Mouse (Mus musculus): ENCODE data around the gene Arhgef15. TPM values are rescaled to one million over a fixed set of nuclear protein-coding genes. Genes with fewer than 3 reads are reported as not detected.
"Not testable (repeated sequence)": the region's sequence is repeated elsewhere in the genome, so short reads cannot be mapped to it uniquely, and the experiment has no call there.

Gene Arhgef15
- polyA plus RNA-seq (2015; fragmentation: Nextera tagmentation; extraction: Ambion mirVana), result 5.9 and 6.8 TPM in 2 replicates

DNA sequence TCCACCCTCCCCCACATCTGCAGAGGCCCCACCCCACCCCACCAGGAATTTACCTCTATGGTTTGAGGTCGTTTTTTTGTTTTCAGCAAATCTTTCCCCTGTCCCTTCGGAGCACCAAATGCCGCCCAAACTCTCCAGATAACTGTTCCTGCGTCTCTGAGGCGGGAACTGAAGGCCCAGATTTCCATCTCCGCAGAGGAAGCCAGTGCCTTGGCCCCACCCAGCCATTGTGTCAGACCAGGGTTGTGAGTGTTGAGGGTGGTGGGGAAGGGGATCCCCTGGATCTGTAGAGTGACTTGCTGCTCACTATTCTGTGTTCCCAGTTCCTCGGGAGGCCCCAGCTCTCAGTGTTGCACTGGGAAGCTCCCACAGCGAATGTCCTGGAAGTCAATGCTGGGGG lies at the start of gene Arhgef15:
Arhgef15 (minus strand) TSS at position 173 of the 400 bp plus-strand sequence.
- no peak for ATAC-seq
- Histone ChIP-seq H3K9ac (no peak within 1 kb of the TSS), H3K9me3 (replicated peaks) (no peaks in the 10 kb centered on the region), H3K27me3 (peaks cover 48% of the 10 kb centered on the region), H3K36me3 (ENCODE audit: poor library complexity, severe bottlenecking) (no peaks in the 10 kb centered on the region), H3K4me2 (no peak within 1 kb of the TSS), H3K27ac (peak within 1 kb of the TSS; percentile 14; the same call in 1 of the 2 replicates), H3K4me1 (peaks cover 16% of the 10 kb centered on the region), H3K4me3 (no peak within 1 kb of the TSS)
- 45% methylated on average over 8 of the region's 8 CpGs for WGBS

GRCm38 (mm10) chr11:69006575-69006974 lies 49.3 kb upstream of the Arhgef15 start:
- not testable (repeated sequence) for H3K27me3 ChIP-seq; H3K4me2 ChIP-seq; H3K9ac ChIP-seq; H3K27ac ChIP-seq; H3K4me3 ChIP-seq; ATAC-seq; H3K9me3 ChIP-seq (replicated peaks)
- H3K36me3 ChIP-seq (ENCODE audit: poor library complexity, severe bottlenecking), result peaks cover 20% of the 10 kb centered on the region
- H3K4me1 ChIP-seq, result peaks cover 19% of the 10 kb centered on the region

- peaks cover 34% of the 10 kb centered on the region for H3K36me3 ChIP-seq (ENCODE audit: poor library complexity, severe bottlenecking)
- no peak for ATAC-seq
- no peak overlapping the region for H3K4me3 ChIP-seq
- peaks cover 12% of the 10 kb centered on the region for H3K4me1 ChIP-seq
- 0 out of 2 replicates have a peak overlapping the region, but pooled peaks have one; percentile 16 for H3K9ac ChIP-seq
- no peak overlapping the region for H3K27ac ChIP-seq
- 88% methylated on average over 7 of the region's 7 CpGs for WGBS
- no peaks in the 10 kb centered on the region for H3K27me3 ChIP-seq
- H3K9me3 ChIP-seq (replicated peaks), result no peaks in the 10 kb centered on the region
- no peak overlapping the region for H3K4me2 ChIP-seq
Measured at GRCm38 (mm10) chr11:69005193-69005592, 47.9 kb upstream of the Arhgef15 start.

DNA sequence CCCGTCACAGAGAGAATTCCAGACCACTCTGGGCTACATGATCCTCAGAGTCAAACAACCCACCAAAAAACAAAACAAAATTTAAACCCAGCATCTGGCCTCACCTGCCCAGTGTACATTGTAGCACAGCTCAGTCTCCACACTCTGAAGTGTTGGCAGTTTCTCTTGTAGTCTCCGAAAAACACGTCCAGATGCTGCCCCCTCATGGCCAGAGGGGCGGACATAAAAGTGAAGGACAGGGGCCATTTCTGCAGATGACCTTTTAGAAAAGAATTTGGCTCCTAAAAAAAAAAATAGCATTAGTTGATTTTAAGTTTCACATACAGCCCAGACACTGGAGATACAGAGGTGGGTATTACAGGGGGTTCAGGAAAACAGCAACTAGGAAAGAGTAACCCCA lies 46.3 kb upstream of the Arhgef15 start:
- H3K4me3 ChIP-seq, result no peak overlapping the region

DNA sequence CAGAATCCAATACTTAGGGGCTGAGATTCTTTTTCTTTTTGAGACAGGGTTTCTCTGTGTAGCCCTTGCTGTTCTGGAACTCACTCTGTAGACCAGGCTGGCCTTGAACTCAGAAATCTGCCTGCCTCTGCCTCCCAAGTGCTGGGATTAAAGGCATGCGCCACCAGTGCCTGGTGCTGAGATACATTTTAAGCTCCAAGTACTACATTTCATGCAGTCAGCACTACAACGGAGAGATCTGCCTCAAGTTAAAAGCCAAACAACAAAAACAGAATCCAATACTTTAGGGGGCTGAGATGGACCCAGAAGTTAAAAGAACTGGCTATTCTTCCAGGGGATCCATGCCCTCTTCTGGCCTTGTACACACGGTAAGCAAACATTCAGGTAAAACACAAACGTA lies 45.5 kb upstream of the Arhgef15 start:
- H3K4me2 ChIP-seq; H3K9ac ChIP-seq; ATAC-seq; H3K27ac ChIP-seq; H3K4me3 ChIP-seq; H3K4me1 ChIP-seq; H3K9me3 ChIP-seq (replicated peaks); H3K27me3 ChIP-seq: not testable (repeated sequence)
- 95% methylated on average over 4 of the region's 4 CpGs for WGBS
- peaks cover 58% of the 10 kb centered on the region for H3K36me3 ChIP-seq (ENCODE audit: poor library complexity, severe bottlenecking)

More for the DNA sequence above, 46.3 kb upstream of the Arhgef15 start:
- H3K27me3 ChIP-seq, result no peaks in the 10 kb centered on the region
- ATAC-seq, result no peak
- no peak overlapping the region for H3K9ac ChIP-seq
- WGBS, result 65% methylated on average over 4 of the region's 4 CpGs
- H3K9me3 ChIP-seq (replicated peaks), result no peaks in the 10 kb centered on the region
- peaks cover 12% of the 10 kb centered on the region for H3K4me1 ChIP-seq
- H3K36me3 ChIP-seq (ENCODE audit: poor library complexity, severe bottlenecking), result peaks cover 50% of the 10 kb centered on the region
- no peak overlapping the region for H3K4me2 ChIP-seq
- H3K27ac ChIP-seq, result no peak overlapping the region

GRCm38 (mm10) chr11:68997080-68997479 lies 39.8 kb upstream of the Arhgef15 start:
- Histone ChIP-seq H3K27ac (no peak overlapping the region), H3K4me2 (no peak overlapping the region), H3K9me3 (replicated peaks) (no peaks in the 10 kb centered on the region), H3K4me1 (no peaks in the 10 kb centered on the region), H3K36me3 (ENCODE audit: poor library complexity, severe bottlenecking) (peaks cover 98% of the 10 kb centered on the region), H3K9ac (no peak overlapping the region), H3K4me3 (no peak overlapping the region), H3K27me3 (no peaks in the 10 kb centered on the region)
- WGBS, result 94% methylated on average over 4 of the region's 4 CpGs
- no peak for ATAC-seq

DNA sequence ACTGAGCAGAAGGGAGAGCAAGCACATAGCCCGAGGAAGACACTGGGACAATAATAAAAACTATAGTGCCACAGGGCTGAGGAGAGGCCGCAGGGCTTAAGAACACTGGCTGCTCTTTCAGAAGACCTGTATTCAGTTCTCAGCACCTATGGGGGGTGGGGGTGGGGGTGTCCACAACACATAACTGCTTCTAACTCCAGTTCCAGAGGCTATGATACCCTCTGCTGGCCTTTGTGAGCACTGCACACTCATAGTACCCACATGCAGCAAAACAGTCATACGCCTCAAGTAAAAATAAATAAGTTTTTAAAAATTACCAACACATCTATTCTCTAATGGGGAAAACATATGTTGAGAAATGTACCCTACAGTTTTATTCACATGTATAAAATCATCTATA lies 37.1 kb upstream of the Arhgef15 start:
- Histone ChIP-seq H3K4me1 (no peaks in the 10 kb centered on the region), H3K9me3 (replicated peaks) (no peaks in the 10 kb centered on the region), H3K27ac (no peak overlapping the region), H3K9ac (no peak overlapping the region), H3K4me3 (no peak overlapping the region), H3K4me2 (no peak overlapping the region), H3K36me3 (ENCODE audit: poor library complexity, severe bottlenecking) (peaks cover 98% of the 10 kb centered on the region), H3K27me3 (no peaks in the 10 kb centered on the region)
- no peak for ATAC-seq
- 94% methylated on average over 3 of the region's 3 CpGs for WGBS

GRCm38 (mm10) chr11:68993122-68993521 lies 35.8 kb upstream of the Arhgef15 start:
- ATAC-seq, result no peak
- H3K4me2 ChIP-seq, result no peak overlapping the region
- H3K4me3 ChIP-seq, result no peak overlapping the region
- 91% methylated on average over 7 of the region's 7 CpGs for WGBS
- H3K9ac ChIP-seq, result no peak overlapping the region
- H3K4me1 ChIP-seq, result no peaks in the 10 kb centered on the region
- no peak overlapping the region for H3K27ac ChIP-seq
- H3K27me3 ChIP-seq, result no peaks in the 10 kb centered on the region
- H3K36me3 ChIP-seq (ENCODE audit: poor library complexity, severe bottlenecking), result peaks cover 98% of the 10 kb centered on the region
- H3K9me3 ChIP-seq (replicated peaks), result no peaks in the 10 kb centered on the region

DNA sequence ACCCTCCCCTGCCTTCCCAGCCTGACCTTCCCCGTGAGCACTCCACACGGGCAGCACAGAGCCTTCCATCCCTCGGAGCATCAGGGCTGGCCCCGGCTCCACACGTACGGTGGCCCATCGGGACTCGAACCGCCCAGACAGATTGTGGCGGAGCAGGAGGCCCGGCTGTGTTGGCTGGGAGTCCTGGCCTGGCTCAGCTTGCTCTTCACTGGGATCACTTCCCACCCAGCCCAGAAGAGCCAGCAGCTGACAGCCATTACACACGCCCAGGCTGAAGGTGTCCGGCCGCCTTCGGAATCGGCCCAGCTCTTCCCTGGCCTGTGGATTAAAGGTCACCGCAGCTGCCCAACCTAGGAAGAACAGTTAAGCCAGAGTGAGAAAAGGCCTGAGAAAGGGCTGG lies 31.1 kb upstream of the Arhgef15 start:
- Histone ChIP-seq H3K36me3 (ENCODE audit: poor library complexity, severe bottlenecking) (peaks cover 72% of the 10 kb centered on the region), H3K4me1 (no peaks in the 10 kb centered on the region), H3K9me3 (replicated peaks) (no peaks in the 10 kb centered on the region), H3K9ac (no peak overlapping the region), H3K27ac (no peak overlapping the region), H3K4me3 (no peak overlapping the region), H3K27me3 (no peaks in the 10 kb centered on the region), H3K4me2 (no peak overlapping the region)
- no peak for ATAC-seq
- 96% methylated on average over 17 of the region's 17 CpGs for WGBS

DNA sequence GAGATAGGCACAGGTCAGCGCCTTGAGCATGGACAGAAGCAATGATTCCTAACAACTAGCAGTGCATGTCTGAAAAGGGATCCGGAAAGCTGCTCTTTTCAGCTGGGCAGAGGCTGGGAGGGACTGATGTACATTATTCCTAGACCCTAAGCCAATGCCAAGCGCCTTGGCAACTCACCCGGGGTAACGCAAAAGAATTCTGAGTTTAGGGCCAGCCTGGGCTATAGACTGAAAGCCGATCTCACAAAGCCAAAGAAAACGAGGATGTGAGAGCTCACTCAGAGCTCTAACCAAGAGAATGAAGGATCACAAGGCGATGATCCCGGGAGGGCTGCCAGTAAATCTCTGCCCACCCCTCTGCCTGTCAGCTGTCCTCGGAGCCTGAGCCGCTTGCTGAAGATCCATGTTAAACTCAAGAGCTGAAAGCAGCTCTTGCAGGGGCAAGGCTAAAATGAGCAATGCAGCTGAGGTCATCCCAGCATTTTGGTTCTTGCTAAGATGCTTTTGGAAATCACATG lies 30.1 kb upstream of the Arhgef15 start:
- Histone ChIP-seq H3K4me2 (no peak overlapping the region), H3K27me3 (no peaks in the 10 kb centered on the region), H3K27ac (no peak overlapping the region), H3K9ac (no peak overlapping the region), H3K36me3 (ENCODE audit: poor library complexity, severe bottlenecking) (peaks cover 63% of the 10 kb centered on the region), H3K4me3 (no peak overlapping the region), H3K9me3 (replicated peaks) (no peaks in the 10 kb centered on the region), H3K4me1 (no peaks in the 10 kb centered on the region)
- WGBS, result 85% methylated on average over 11 of the region's 11 CpGs
- ATAC-seq, result no peak

- ATAC-seq, result 0 out of 2 replicates have a peak, but pooled peaks have one; percentile 24
- Histone ChIP-seq H3K27me3 (no peaks in the 10 kb centered on the region), H3K36me3 (ENCODE audit: poor library complexity, severe bottlenecking) (peaks cover 17% of the 10 kb centered on the region), H3K27ac (no peak overlapping the region), H3K4me3 (no peak overlapping the region), H3K4me1 (no peaks in the 10 kb centered on the region), H3K4me2 (no peak overlapping the region), H3K9ac (no peak overlapping the region), H3K9me3 (replicated peaks) (no peaks in the 10 kb centered on the region)
- WGBS, result 29% methylated on average over 4 of the region's 4 CpGs
Measured at GRCm38 (mm10) chr11:68982639-68983369, 25.5 kb upstream of the Arhgef15 start.

DNA sequence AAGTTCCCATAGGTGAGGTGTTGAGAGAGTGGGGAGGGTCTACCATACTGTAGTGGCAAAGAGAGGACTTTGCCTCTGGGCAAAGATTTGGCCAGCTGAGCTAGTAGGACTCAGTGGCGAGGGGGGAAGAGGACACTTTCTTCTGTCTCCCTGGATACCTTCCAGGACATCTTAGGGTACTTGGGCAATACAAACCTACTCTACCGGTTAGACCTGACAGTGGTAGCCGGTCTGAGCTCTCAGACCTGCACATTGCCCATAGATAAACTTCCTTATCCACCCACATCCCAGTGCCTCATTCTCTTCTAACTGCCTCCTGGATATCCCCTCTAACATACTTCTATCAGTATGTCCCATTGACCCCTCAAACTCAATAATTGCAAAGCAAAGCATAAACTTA lies 23.6 kb upstream of the Arhgef15 start:
- H3K36me3 ChIP-seq (ENCODE audit: poor library complexity, severe bottlenecking), result peaks cover under 1% of the 10 kb centered on the region; the same call in 1 of the 2 replicates
- no peaks in the 10 kb centered on the region for H3K27me3 ChIP-seq
- no peak overlapping the region for H3K9ac ChIP-seq
- whole genome bisulfite sequencing, result 84% methylated on average over 3 of the region's 3 CpGs
- no peaks in the 10 kb centered on the region for H3K4me1 ChIP-seq
- no peak overlapping the region for H3K27ac ChIP-seq
- H3K4me3 ChIP-seq, result no peak overlapping the region
- H3K4me2 ChIP-seq, result no peak overlapping the region
- no peak for ATAC-seq
- no peaks in the 10 kb centered on the region for H3K9me3 ChIP-seq (replicated peaks)

All from forebrain, embryonic 13.5 days (tissue).